Mouse (Mus musculus) forebrain, postnatal 0 days (tissue): ENCODE data around the gene Tut4. TPM values are rescaled to one million over a fixed set of nuclear protein-coding genes. Genes with fewer than 3 reads are reported as not detected.
A peak's percentile ranks its signal among the peaks of the same experiment; 100 is the strongest.

Experiments
- ATAC-seq: fragments of 200-750 bp; cut with Nextera tagmentation; 2 replicates; pipeline ENCODE4 v1.8.0; 2017; ENCODE audit warnings: mild to moderate bottlenecking, moderate library complexity
- DNase-seq: peaks from one replicate; pipeline ENCODE4 v3.0.0-alpha.2; 2015
- H3K27ac ChIP-seq: fragments of 300-500 bp; sonication (generic); 2 replicates; pipeline ENCODE4 v1.5.1; 2014; ENCODE audit warnings: low read depth, mild to moderate bottlenecking, antibody characterized with exemption, low read length, moderate library complexity, mixed read lengths
- H3K27me3 ChIP-seq: fragments of 300-500 bp; sonication (generic); 2 replicates; pipeline ENCODE4 v1.6.1; 2014; ENCODE audit warnings: mild to moderate bottlenecking, low read length, mixed read lengths; ENCODE audit not compliant: insufficient read depth
- H3K36me3 ChIP-seq: fragments of 300-500 bp; sonication (generic); 2 replicates; pipeline ENCODE4 v1.6.1; 2014; ENCODE audit warnings: mild to moderate bottlenecking, moderate library complexity; ENCODE audit not compliant: insufficient read depth
- H3K4me1 ChIP-seq: fragments of 300-500 bp; sonication (generic); 2 replicates; pipeline ENCODE4 v1.6.1; 2014; ENCODE audit warnings: antibody characterized with exemption; ENCODE audit not compliant: insufficient read depth
- H3K4me2 ChIP-seq: fragments of 300-500 bp; sonication (generic); 2 replicates; pipeline ENCODE4 v1.6.1; 2014; ENCODE audit warnings: low read depth, mild to moderate bottlenecking, moderate library complexity
- H3K4me3 ChIP-seq: fragments of 300-500 bp; sonication (generic); 2 replicates; pipeline ENCODE4 v1.5.1; 2014; ENCODE audit warnings: low read depth, low read length, mixed read lengths
- H3K9ac ChIP-seq: fragments of 300-500 bp; sonication (generic); 2 replicates; pipeline ENCODE4 v1.6.1; 2014; ENCODE audit warnings: mild to moderate bottlenecking
- H3K9me3 ChIP-seq: fragments of 300-500 bp; sonication (generic); 2 replicates; pipeline ENCODE4 v1.6.1; 2016; ENCODE audit warnings: low read length
- CTCF ChIP-seq: sonication (generic); IDR thresholded peaks from 2 replicates; pipeline ENCODE4 v1.5.1; 2016; ENCODE audit warnings: antibody characterized with exemption, control low read depth, low read depth
- WGBS: fragments of 180-500 bp; shearing (Covaris S2); extraction: QIAGEN DNeasy Blood & Tissue Kit; methylation state at CpG from one replicate; pipeline ENCODE4 v1.1.7; 2014; 5-methylcytosine and 5-hydroxymethylcytosine counted together
- polyA plus RNA-seq: library from polyadenylated mRNA; unstranded; fragments of >200 nt; fragmentation: Nextera tagmentation; extraction: Ambion mirVana; gene quantifications from 2 replicates; pipeline ENCODE4 v1.2.1, GENCODE M21; 2015
- total RNA-seq: library from RNA; depleted of rRNA; stranded (reverse); fragments of >200 nt; gene quantifications from 2 replicates; pipeline ENCODE4 v1.2.3, GENCODE M21; 2014; rRNA removed

Gene Tut4
- total RNA-seq, result 87.8 and 89.2 TPM in 2 replicates
- polyA plus RNA-seq, result 19.8 and 37.2 TPM in 2 replicates

GRCm38 (mm10) chr4:108459231-108460155 is at the start of gene Tut4:
Gene Tut4, plus strand, starts transcription at chr4:108459426.
- H3K4me2 ChIP-seq, result peak within 1 kb of the TSS; percentile 73
- peaks cover 9% of the 10 kb centered on the region for H3K4me1 ChIP-seq
- H3K36me3 ChIP-seq, result no peaks in the 10 kb centered on the region
- peak; percentile 88 for ATAC-seq
- no peaks in the 10 kb centered on the region for H3K9me3 ChIP-seq
- H3K27ac ChIP-seq, result peak within 1 kb of the TSS; percentile 99
- DNase-seq, result peak; percentile 94
- peak within 1 kb of the TSS; percentile 90 for H3K4me3 ChIP-seq
- H3K27me3 ChIP-seq, result no peaks in the 10 kb centered on the region
- TF ChIP-seq CTCF, result no peak
- peak within 1 kb of the TSS; percentile 95 for H3K9ac ChIP-seq
- 5% methylated on average over 72 of the region's 97 CpGs for WGBS

GRCm38 (mm10) chr4:108424587-108424986 is 34.6 kb upstream of the Tut4 start:
- Histone ChIP-seq H3K27me3 (no peaks in the 10 kb centered on the region), H3K4me3 (no peak overlapping the region), H3K27ac (no peak overlapping the region), H3K36me3 (no peaks in the 10 kb centered on the region), H3K9ac (no peak overlapping the region), H3K9me3 (no peaks in the 10 kb centered on the region), H3K4me1 (no peaks in the 10 kb centered on the region), H3K4me2 (no peak overlapping the region)
- 88% methylated on average over 2 of the region's 2 CpGs for WGBS
- DNase-seq (no peak), ATAC-seq (no peak)
- TF ChIP-seq CTCF, result no peak

- H3K27me3 ChIP-seq, result no peaks in the 10 kb centered on the region
- H3K4me2 ChIP-seq, result no peak overlapping the region
- no peaks in the 10 kb centered on the region for H3K4me1 ChIP-seq
- no peaks in the 10 kb centered on the region for H3K9me3 ChIP-seq
- H3K36me3 ChIP-seq, result no peaks in the 10 kb centered on the region
- TF ChIP-seq CTCF, result no peak
- 83% methylated on average over 11 of the region's 11 CpGs for WGBS
- H3K27ac ChIP-seq, result no peak overlapping the region
- ATAC-seq (no peak), DNase-seq (no peak)
- no peak overlapping the region for H3K4me3 ChIP-seq
- H3K9ac ChIP-seq, result no peak overlapping the region
Measured at GRCm38 (mm10) chr4:108427719-108428340, 31.4 kb upstream of the Tut4 start.

DNA sequence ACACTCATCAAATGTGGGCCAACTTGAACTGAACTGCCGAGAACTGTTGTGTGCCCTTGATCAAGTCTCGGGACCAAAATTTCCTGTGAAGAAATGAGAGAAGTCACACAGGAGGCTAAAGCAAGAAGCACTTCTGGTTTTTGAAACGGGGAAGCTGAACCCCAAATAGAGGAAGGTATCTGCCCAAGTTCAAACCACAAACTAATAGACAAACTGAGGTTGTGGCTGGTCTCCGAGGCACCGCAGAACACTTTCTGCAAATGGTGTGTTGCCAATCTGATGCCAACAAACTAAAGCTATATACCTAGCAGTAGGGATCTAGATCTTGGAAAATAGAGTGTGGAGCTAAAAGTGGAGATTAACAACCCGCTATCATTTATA is 30.9 kb upstream of the Tut4 start:
- Histone ChIP-seq H3K4me1 (no peaks in the 10 kb centered on the region), H3K9ac (no peak overlapping the region), H3K27me3 (no peaks in the 10 kb centered on the region), H3K27ac (no peak overlapping the region), H3K4me2 (no peak overlapping the region), H3K36me3 (no peaks in the 10 kb centered on the region), H3K9me3 (no peaks in the 10 kb centered on the region), H3K4me3 (no peak overlapping the region)
- TF ChIP-seq CTCF, result no peak
- 87% methylated on average over 6 of the region's 6 CpGs for WGBS
- DNase-seq (no peak), ATAC-seq (no peak)

GRCm38 (mm10) chr4:108430656-108431560 is 28.3 kb upstream of the Tut4 start:
- H3K4me2 ChIP-seq, result no peak overlapping the region
- TF ChIP-seq CTCF, result no peak
- ATAC-seq (peak; percentile 69; the same call in 1 of the 2 replicates), DNase-seq (peak; percentile 21)
- no peaks in the 10 kb centered on the region for H3K9me3 ChIP-seq
- no peak overlapping the region; the same call in 1 of the 2 replicates for H3K27ac ChIP-seq
- 22% methylated on average over 4 of the region's 4 CpGs for WGBS
- no peaks in the 10 kb centered on the region for H3K27me3 ChIP-seq
- H3K4me3 ChIP-seq, result no peak overlapping the region
- H3K9ac ChIP-seq, result no peak overlapping the region
- H3K4me1 ChIP-seq, result no peaks in the 10 kb centered on the region
- H3K36me3 ChIP-seq, result no peaks in the 10 kb centered on the region

DNA sequence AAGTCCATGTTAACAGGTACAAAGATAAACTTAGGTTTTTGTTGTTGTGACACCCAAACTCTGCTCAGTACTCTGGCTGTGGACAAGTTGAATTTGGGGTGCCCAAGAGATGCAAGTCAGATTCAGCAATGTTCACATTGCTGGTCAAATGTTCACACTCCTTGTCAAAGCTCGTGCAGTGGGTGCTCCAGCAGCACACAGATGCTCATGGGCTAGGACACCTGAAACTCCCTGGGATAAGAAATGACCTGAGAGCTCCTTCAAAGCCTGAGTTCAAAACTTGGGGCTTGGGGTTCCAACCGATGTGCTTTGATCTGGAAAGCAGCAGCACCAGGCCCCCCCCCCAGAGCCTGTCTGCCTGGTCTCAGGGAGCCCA is 27.7 kb upstream of the Tut4 start:
- no peaks in the 10 kb centered on the region for H3K36me3 ChIP-seq
- ATAC-seq, result no peak
- no peak for DNase-seq
- 14% methylated on average over 2 of the region's 2 CpGs for WGBS
- no peaks in the 10 kb centered on the region for H3K27me3 ChIP-seq
- H3K4me3 ChIP-seq, result no peak overlapping the region
- H3K9ac ChIP-seq, result no peak overlapping the region
- no peaks in the 10 kb centered on the region for H3K4me1 ChIP-seq
- H3K27ac ChIP-seq, result no peak overlapping the region
- no peak overlapping the region for H3K4me2 ChIP-seq
- no peaks in the 10 kb centered on the region for H3K9me3 ChIP-seq
- TF ChIP-seq CTCF, result no peak
